Mouse (Mus musculus) liver, embryonic 15.5 days (tissue): ENCODE data around the gene Ltbp3. TPM values are rescaled to one million over a fixed set of nuclear protein-coding genes. Genes with fewer than 3 reads are reported as not detected.

ENCODE experiments used
- ATAC-seq: fragments of 200-750 bp; cut with Nextera tagmentation; 2 replicates; pipeline ENCODE4 v1.8.0; 2017; ENCODE audit warnings: moderate number of reproducible peaks, mild to moderate bottlenecking, moderate library complexity; ENCODE audit not compliant: insufficient read depth
- H3K27ac ChIP-seq: fragments of 300-500 bp; sonication (generic); replicated peaks from 2 replicates; pipeline ENCODE4 v1.5.1; 2015; ENCODE audit warnings: mild to moderate bottlenecking, inconsistent platforms
- H3K27me3 ChIP-seq: fragments of 300-500 bp; sonication (generic); 2 replicates; pipeline ENCODE4 v1.6.1; 2015; ENCODE audit warnings: mild to moderate bottlenecking, inconsistent platforms
- H3K36me3 ChIP-seq: fragments of 300-500 bp; sonication (generic); replicated peaks from 2 replicates; pipeline ENCODE4 v1.6.1; 2015; ENCODE audit warnings: moderate library complexity, mild to moderate bottlenecking, inconsistent platforms
- H3K4me1 ChIP-seq: fragments of 300-500 bp; sonication (generic); replicated peaks from 2 replicates; pipeline ENCODE4 v1.6.1; 2015; ENCODE audit warnings: inconsistent platforms
- H3K4me2 ChIP-seq: fragments of 300-500 bp; sonication (generic); 2 replicates; pipeline ENCODE4 v1.6.1; 2015; ENCODE audit warnings: moderate library complexity, mild to moderate bottlenecking, inconsistent platforms
- H3K4me3 ChIP-seq: fragments of 300-500 bp; sonication (generic); replicated peaks from 2 replicates; pipeline ENCODE4 v1.5.1; 2015; ENCODE audit warnings: mild to moderate bottlenecking, inconsistent platforms
- H3K9ac ChIP-seq: fragments of 300-500 bp; sonication (generic); 2 replicates; pipeline ENCODE4 v1.6.1; 2015; ENCODE audit warnings: moderate library complexity, mild to moderate bottlenecking, inconsistent platforms
- H3K9me3 ChIP-seq: fragments of 300-500 bp; sonication (generic); replicated peaks from 2 replicates; pipeline ENCODE4 v1.6.1; 2016; ENCODE audit warnings: inconsistent platforms
- WGBS: fragments of 180-500 bp; shearing (Covaris S2); methylation state at CpG from one replicate; pipeline ENCODE4 v1.1.7; 2015; ENCODE audit warnings: mixed read lengths; ENCODE audit not compliant: insufficient replicate concordance; 5-methylcytosine and 5-hydroxymethylcytosine counted together
- polyA plus RNA-seq: library from polyadenylated mRNA; unstranded; fragments of >200 nt; fragmentation: Nextera tagmentation; extraction: Ambion mirVana; gene quantifications from 2 replicates; pipeline ENCODE4 v1.2.1, GENCODE M21; 2015

Ltbp3 gene
- polyA plus RNA-seq, 1 experiment from 2014 or later: 1.2 TPM

GRCm38 (mm10) chr19:5756991-5757636 is 16.4 kb downstream of the Ltbp3 start:
- H3K4me1 ChIP-seq: peaks cover 11% of the 10 kb centered on the region
- no peak for ATAC-seq
- WGBS: 28% methylated on average over 36 of the region's 36 CpGs
- H3K27ac ChIP-seq: no peak overlapping the region
- no peak overlapping the region for H3K9ac ChIP-seq
- peaks cover 65% of the 10 kb centered on the region for H3K27me3 ChIP-seq
- H3K4me2 ChIP-seq: peak overlapping the region; percentile 45
- H3K4me3 ChIP-seq: peak overlapping the region; percentile 7; the same call in 1 of the 2 replicates
- no peaks in the 10 kb centered on the region for H3K9me3 ChIP-seq
- H3K36me3 ChIP-seq: peaks cover 44% of the 10 kb centered on the region

- no peaks in the 10 kb centered on the region for H3K9me3 ChIP-seq
- H3K27ac ChIP-seq: no peak overlapping the region
- peaks cover 58% of the 10 kb centered on the region for H3K36me3 ChIP-seq
- peaks cover 11% of the 10 kb centered on the region for H3K4me1 ChIP-seq
- H3K4me3 ChIP-seq: no peak overlapping the region
- peaks cover 47% of the 10 kb centered on the region for H3K27me3 ChIP-seq
- H3K9ac ChIP-seq: no peak overlapping the region
- ATAC-seq: no peak
- no peak overlapping the region for H3K4me2 ChIP-seq
- WGBS: 85% methylated on average over 14 of the region's 14 CpGs
Observed at GRCm38 (mm10) chr19:5758878-5759403, 18.2 kb downstream of the Ltbp3 start.

GRCm38 (mm10) chr19:5763163-5763562 is 22.5 kb downstream of the Ltbp3 start:
- H3K4me1 ChIP-seq: 0 out of 2 replicates have a peak, but pooled peaks cover 3% of the 10 kb centered on the region
- no peak overlapping the region for H3K27ac ChIP-seq
- WGBS: 86% methylated on average over 6 of the region's 6 CpGs
- no peak for ATAC-seq
- no peak overlapping the region for H3K4me3 ChIP-seq
- no peak overlapping the region for H3K9ac ChIP-seq
- peaks cover 88% of the 10 kb centered on the region for H3K36me3 ChIP-seq
- no peaks in the 10 kb centered on the region for H3K9me3 ChIP-seq
- H3K27me3 ChIP-seq: 0 out of 2 replicates have a peak, but pooled peaks cover 5% of the 10 kb centered on the region
- no peak overlapping the region for H3K4me2 ChIP-seq

GRCm38 (mm10) chr19:5767271-5767670 is 26.6 kb downstream of the Ltbp3 start:
- Histone ChIP-seq H3K4me3 (no peak overlapping the region), H3K4me2 (no peak overlapping the region), H3K4me1 (peaks cover 34% of the 10 kb centered on the region), H3K27me3 (no peaks in the 10 kb centered on the region), H3K27ac (no peak overlapping the region), H3K36me3 (peaks cover 62% of the 10 kb centered on the region), H3K9me3 (no peaks in the 10 kb centered on the region), H3K9ac (no peak overlapping the region)
- WGBS: 81% methylated on average over 4 of the region's 4 CpGs
- no peak for ATAC-seq

- no peak for ATAC-seq
- WGBS: 35% methylated on average over 9 of the region's 9 CpGs
- Histone ChIP-seq H3K27me3 (no peaks in the 10 kb centered on the region), H3K9me3 (no peaks in the 10 kb centered on the region), H3K4me3 (peak overlapping the region; percentile 77), H3K4me1 (peaks cover 34% of the 10 kb centered on the region), H3K36me3 (peaks cover 36% of the 10 kb centered on the region), H3K9ac (peak overlapping the region; percentile 84), H3K4me2 (peak overlapping the region; percentile 88), H3K27ac (peak overlapping the region; percentile 80; the same call in 1 of the 2 replicates)
Observed at GRCm38 (mm10) chr19:5770311-5770710, 29.6 kb downstream of the Ltbp3 start.

- Histone ChIP-seq H3K9ac (peak within 1 kb of the TSS; percentile 84), H3K4me1 (peaks cover 34% of the 10 kb centered on the region), H3K4me3 (peak within 1 kb of the TSS; percentile 77), H3K27me3 (peaks cover 5% of the 10 kb centered on the region; the same call in 1 of the 2 replicates), H3K27ac (peak within 1 kb of the TSS; percentile 80), H3K36me3 (peaks cover 27% of the 10 kb centered on the region), H3K9me3 (no peaks in the 10 kb centered on the region), H3K4me2 (peak within 1 kb of the TSS; percentile 88)
- peak; percentile 93 for ATAC-seq
- under 1% methylated on average over 64 of the region's 64 CpGs for WGBS
Observed at GRCm38 (mm10) chr19:5770925-5771860, 30.5 kb downstream of the Ltbp3 start, which contains the start of gene Scyl1. Scyl1 (minus strand) TSS chr19:5771419.

- Histone ChIP-seq H3K9ac (no peak overlapping the region), H3K36me3 (no peaks in the 10 kb centered on the region), H3K4me1 (no peaks in the 10 kb centered on the region), H3K9me3 (no peaks in the 10 kb centered on the region), H3K4me3 (no peak overlapping the region), H3K27me3 (peaks cover 5% of the 10 kb centered on the region; the same call in 1 of the 2 replicates), H3K27ac (no peak overlapping the region), H3K4me2 (no peak overlapping the region)
- ATAC-seq: no peak
- 70% methylated on average over 9 of the region's 9 CpGs for WGBS
Observed at GRCm38 (mm10) chr19:5777387-5778032, 36.8 kb downstream of the Ltbp3 start.

- Histone ChIP-seq H3K4me1 (no peaks in the 10 kb centered on the region), H3K27ac (no peak overlapping the region), H3K36me3 (no peaks in the 10 kb centered on the region), H3K27me3 (peaks cover 5% of the 10 kb centered on the region; the same call in 1 of the 2 replicates), H3K9ac (no peak overlapping the region), H3K4me2 (no peak overlapping the region), H3K9me3 (no peaks in the 10 kb centered on the region), H3K4me3 (no peak overlapping the region)
- WGBS: 63% methylated on average over 8 of the region's 8 CpGs
- no peak for ATAC-seq
Observed at GRCm38 (mm10) chr19:5778312-5778711, 37.6 kb downstream of the Ltbp3 start.

- Histone ChIP-seq H3K36me3 (no peaks in the 10 kb centered on the region), H3K27ac (no peak overlapping the region), H3K9me3 (no peaks in the 10 kb centered on the region), H3K27me3 (peaks cover 5% of the 10 kb centered on the region; the same call in 1 of the 2 replicates), H3K4me1 (no peaks in the 10 kb centered on the region), H3K4me2 (no peak overlapping the region), H3K9ac (no peak overlapping the region), H3K4me3 (no peak overlapping the region)
- 53% methylated on average over 7 of the region's 7 CpGs for WGBS
- no peak for ATAC-seq
Observed at GRCm38 (mm10) chr19:5780203-5780602, 39.5 kb downstream of the Ltbp3 start.

GRCm38 (mm10) chr19:5781532-5781931 is 40.8 kb downstream of the Ltbp3 start:
- no peak for ATAC-seq
- Histone ChIP-seq H3K4me1 (peaks cover 1% of the 10 kb centered on the region), H3K27me3 (no peaks in the 10 kb centered on the region; the same call in 1 of the 2 replicates), H3K9me3 (no peaks in the 10 kb centered on the region), H3K36me3 (no peaks in the 10 kb centered on the region), H3K4me2 (no peak overlapping the region), H3K4me3 (no peak overlapping the region), H3K27ac (no peak overlapping the region), H3K9ac (no peak overlapping the region)
- WGBS: 84% methylated on average over 6 of the region's 6 CpGs
